Mouse (Mus musculus): Measurements from ENCODE around the gene Cyp2b13. TPM values are rescaled to one million over a fixed set of nuclear protein-coding genes. Genes with fewer than 3 reads are reported as not detected.
"Not testable (repeated sequence)": the region's sequence is repeated elsewhere in the genome, so short reads cannot be mapped to it uniquely, and the experiment has no call there.

The Cyp2b13 gene
- not detected in 2 replicates for total RNA-seq (2014; rRNA removed; ENCODE audit: low replicate concordance)
- not detected in 2 replicates for polyA plus RNA-seq (2015; fragmentation: Nextera tagmentation; extraction: Ambion mirVana)

DNA sequence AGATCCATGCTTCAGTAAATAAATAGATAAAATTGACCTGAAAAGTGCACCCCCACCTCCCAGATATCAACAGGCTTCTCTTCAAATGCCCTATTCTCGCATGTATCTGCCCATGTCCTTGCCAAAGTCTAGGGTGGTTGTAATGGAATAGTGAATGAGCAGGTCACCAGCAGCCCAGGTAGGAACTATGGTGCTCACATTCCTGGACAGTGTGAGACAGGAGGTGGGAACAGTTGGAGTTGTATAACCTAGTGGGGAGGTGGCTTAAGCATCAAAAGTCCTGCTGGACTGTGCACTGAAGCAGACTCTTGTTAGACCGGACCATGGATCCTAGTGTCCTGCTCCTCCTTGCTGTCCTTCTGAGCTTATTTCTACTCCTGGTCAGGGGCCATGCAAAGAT is at the start of gene Cyp2b13:
Gene Cyp2b13, plus strand, starts transcription at position 301 of the 400 bp plus-strand sequence.
- not testable (repeated sequence) for H3K9ac ChIP-seq (replicated peaks; ENCODE audit: low read depth, low read length); H3K36me3 ChIP-seq (replicated peaks; ENCODE audit: control insufficient read depth, insufficient read depth, low read length); ATAC-seq (ENCODE audit: insufficient read depth, low read depth); H3K27me3 ChIP-seq (ENCODE audit: control insufficient read depth, insufficient read depth, low read length); H3K4me1 ChIP-seq (ENCODE audit: control insufficient read depth, insufficient read depth); H3K4me2 ChIP-seq (ENCODE audit: low read depth, low read length); DNase-seq (ENCODE audit: low spot score); H3K9me3 ChIP-seq (replicated peaks; ENCODE audit: control insufficient read depth, low read length); H3K4me3 ChIP-seq (ENCODE audit: low read depth, low read length); H3K27ac ChIP-seq (ENCODE audit: low read depth)
- 55% methylated on average over 1 of the region's 2 CpGs for WGBS

DNA sequence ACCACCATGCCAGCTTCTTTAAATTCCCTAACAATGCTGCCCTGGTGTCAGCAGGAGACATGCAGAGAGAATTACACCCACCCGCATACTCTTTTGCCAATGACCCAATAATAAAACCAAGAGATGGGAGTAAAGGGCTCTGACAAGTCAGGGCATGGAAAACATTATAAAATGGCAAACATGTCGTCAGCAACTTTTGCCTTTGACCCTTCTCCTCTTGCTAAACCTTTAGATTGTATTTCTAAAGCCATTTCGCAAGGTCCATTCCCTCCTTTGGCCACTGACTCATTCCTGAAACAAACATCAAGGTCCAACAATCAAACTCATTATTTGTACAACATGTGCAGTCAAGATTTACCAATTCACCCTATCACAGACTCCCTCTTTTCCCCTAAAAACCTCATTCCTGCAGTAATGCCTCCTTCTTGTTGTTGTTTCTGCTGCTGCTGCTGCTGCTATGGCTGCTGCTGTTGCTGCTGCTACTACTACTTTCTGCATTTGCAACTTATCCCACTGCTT is 41.4 kb upstream of the Cyp2b13 start:
- H3K36me3 ChIP-seq (replicated peaks; ENCODE audit: control insufficient read depth, insufficient read depth, low read length); DNase-seq (ENCODE audit: low spot score); H3K4me3 ChIP-seq (ENCODE audit: low read depth, low read length); H3K9me3 ChIP-seq (replicated peaks; ENCODE audit: control insufficient read depth, low read length); ATAC-seq (ENCODE audit: insufficient read depth, low read depth); H3K9ac ChIP-seq (replicated peaks; ENCODE audit: low read depth, low read length); H3K27me3 ChIP-seq (ENCODE audit: control insufficient read depth, insufficient read depth, low read length); H3K27ac ChIP-seq (ENCODE audit: low read depth); H3K4me2 ChIP-seq (ENCODE audit: low read depth, low read length); H3K4me1 ChIP-seq (ENCODE audit: control insufficient read depth, insufficient read depth): not testable (repeated sequence)
- 63% methylated on average over 1 of the region's 3 CpGs for WGBS

DNA sequence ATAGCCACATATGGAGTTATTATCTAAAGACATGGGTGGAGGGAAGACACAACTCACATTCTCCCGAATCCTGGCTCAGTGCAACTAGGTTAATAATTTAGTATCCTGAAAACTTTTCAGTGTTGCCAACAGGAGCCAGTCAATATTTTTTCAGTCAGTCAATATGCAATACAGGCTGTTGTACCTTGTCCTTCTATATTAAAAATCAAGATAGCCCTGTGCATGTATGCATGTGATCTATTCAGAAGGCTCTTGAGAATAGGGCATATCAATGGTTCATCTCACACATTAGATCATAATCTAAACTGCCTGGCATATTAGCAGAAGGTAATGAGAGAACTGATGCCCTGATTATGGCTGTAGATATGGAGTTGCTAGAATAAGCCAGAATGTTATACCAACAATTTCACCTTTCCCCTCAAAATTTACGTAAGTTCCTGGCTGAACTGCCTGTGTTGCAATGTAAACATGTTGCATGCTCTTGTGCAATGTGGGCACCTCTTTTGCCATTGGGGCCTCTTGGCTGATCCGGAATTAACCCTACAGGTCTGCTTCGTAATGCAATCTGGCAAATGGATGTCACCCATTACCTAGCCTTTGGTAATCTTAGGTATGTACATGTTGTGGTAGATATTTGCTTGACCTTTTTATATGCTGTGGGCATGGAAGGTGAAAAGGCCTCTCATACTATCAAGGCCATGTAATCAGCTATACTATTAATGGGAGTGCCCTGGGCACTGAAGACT is 6.2 kb upstream of the Cyp2b13 start:
- 68% methylated on average over 3 of the region's 4 CpGs for WGBS
- not testable (repeated sequence) for H3K4me1 ChIP-seq (ENCODE audit: control insufficient read depth, insufficient read depth); H3K27me3 ChIP-seq (ENCODE audit: control insufficient read depth, insufficient read depth, low read length); H3K36me3 ChIP-seq (replicated peaks; ENCODE audit: control insufficient read depth, insufficient read depth, low read length); H3K4me3 ChIP-seq (ENCODE audit: low read depth, low read length); H3K9me3 ChIP-seq (replicated peaks; ENCODE audit: control insufficient read depth, low read length); ATAC-seq (ENCODE audit: insufficient read depth, low read depth); DNase-seq (ENCODE audit: low spot score); H3K4me2 ChIP-seq (ENCODE audit: low read depth, low read length); H3K27ac ChIP-seq (ENCODE audit: low read depth); H3K9ac ChIP-seq (replicated peaks; ENCODE audit: low read depth, low read length)

DNA sequence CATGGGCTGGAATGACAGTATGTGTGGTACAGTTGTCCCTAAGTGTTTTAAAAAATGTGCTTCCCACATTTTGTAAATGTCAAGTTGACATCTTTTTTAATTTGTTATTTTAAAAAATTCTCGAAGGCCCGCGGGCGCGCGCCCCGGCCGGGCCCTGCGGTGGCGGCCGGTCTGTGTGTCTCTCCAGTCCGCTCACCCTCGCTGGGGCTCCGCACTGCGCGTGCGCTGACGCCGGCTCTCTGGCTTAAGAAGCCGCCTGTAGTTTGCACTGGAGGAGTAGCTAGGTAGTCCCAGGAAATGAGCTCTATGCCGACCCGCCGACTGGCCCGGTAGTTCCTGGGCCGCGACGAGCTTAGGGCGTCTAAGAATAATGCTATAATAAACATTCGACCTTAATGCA is 10.4 kb downstream of the Cyp2b13 start:
- not testable (repeated sequence) for DNase-seq (ENCODE audit: low spot score); H3K36me3 ChIP-seq (replicated peaks; ENCODE audit: control insufficient read depth, insufficient read depth, low read length); H3K4me2 ChIP-seq (ENCODE audit: low read depth, low read length); H3K27me3 ChIP-seq (ENCODE audit: control insufficient read depth, insufficient read depth, low read length); H3K4me3 ChIP-seq (ENCODE audit: low read depth, low read length); ATAC-seq (ENCODE audit: insufficient read depth, low read depth); H3K9ac ChIP-seq (replicated peaks; ENCODE audit: low read depth, low read length); H3K9me3 ChIP-seq (replicated peaks; ENCODE audit: control insufficient read depth, low read length); H3K4me1 ChIP-seq (ENCODE audit: control insufficient read depth, insufficient read depth); H3K27ac ChIP-seq (ENCODE audit: low read depth)
- WGBS, result 34% methylated on average over 29 of the region's 29 CpGs

DNA sequence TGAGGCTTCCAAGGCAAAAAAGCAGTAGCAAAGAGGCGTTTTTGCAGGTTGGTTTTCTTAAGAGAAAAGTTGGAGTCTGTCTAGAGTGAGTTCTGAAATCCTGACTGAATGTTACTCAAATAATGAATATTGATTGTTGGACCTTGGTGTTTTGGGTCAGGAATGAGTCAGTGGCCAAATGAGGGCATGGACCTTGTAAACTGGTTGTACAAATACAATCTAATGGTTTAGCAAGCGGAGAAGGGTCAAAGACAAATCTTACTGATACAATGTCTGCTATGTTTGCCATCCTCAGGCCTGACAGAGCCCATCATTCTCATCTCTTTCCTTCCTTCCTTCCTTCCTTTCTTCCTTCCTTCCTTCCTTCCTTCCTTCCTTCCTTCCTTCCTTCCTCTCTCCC is 21.3 kb downstream of the Cyp2b13 start:
- Histone ChIP-seq H3K27ac (ENCODE audit: low read depth) (no peak overlapping the region), H3K4me1 (ENCODE audit: control insufficient read depth, insufficient read depth) (no peaks in the 10 kb centered on the region), H3K4me3 (ENCODE audit: low read depth, low read length) (no peak overlapping the region), H3K27me3 (ENCODE audit: control insufficient read depth, insufficient read depth, low read length) (no peaks in the 10 kb centered on the region), H3K36me3 (replicated peaks; ENCODE audit: control insufficient read depth, insufficient read depth, low read length) (no peaks in the 10 kb centered on the region), H3K9me3 (replicated peaks; ENCODE audit: control insufficient read depth, low read length) (no peaks in the 10 kb centered on the region; the same call in 1 of the 2 replicates), H3K4me2 (ENCODE audit: low read depth, low read length) (no peak overlapping the region), H3K9ac (replicated peaks; ENCODE audit: low read depth, low read length) (no peak overlapping the region)
- WGBS, result 40% methylated on average over 2 of the region's 2 CpGs
- ATAC-seq (ENCODE audit: insufficient read depth, low read depth) (no peak), DNase-seq (ENCODE audit: low spot score) (no peak)
- no peak for TF ChIP-seq EP300 (IDR thresholded peaks at IDR 0.05; ENCODE audit: low read depth)
- TF ChIP-seq CTCF (IDR thresholded peaks at IDR 0.05; ENCODE audit: low read depth), result no peak

DNA sequence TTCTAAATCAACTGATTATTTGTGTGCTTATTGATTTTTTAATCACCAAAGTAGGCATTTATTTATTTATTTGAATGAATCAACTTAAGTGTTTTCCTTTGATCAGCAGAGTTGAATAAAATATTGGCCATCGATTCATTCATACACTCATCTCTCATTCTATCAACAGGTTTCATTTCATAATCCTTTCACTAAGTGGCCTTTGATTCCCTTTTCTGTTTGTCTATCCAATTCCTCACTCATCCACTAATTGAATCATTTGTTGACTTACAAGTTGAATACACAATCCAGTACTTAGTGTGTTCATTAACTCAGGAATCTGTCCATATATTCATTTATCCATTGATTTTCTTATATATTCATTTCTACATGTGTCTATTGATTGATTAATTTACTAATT is 26.1 kb downstream of the Cyp2b13 start:
- ATAC-seq (ENCODE audit: insufficient read depth, low read depth), result no peak
- H3K4me2 ChIP-seq (ENCODE audit: low read depth, low read length), result no peak overlapping the region

DNA sequence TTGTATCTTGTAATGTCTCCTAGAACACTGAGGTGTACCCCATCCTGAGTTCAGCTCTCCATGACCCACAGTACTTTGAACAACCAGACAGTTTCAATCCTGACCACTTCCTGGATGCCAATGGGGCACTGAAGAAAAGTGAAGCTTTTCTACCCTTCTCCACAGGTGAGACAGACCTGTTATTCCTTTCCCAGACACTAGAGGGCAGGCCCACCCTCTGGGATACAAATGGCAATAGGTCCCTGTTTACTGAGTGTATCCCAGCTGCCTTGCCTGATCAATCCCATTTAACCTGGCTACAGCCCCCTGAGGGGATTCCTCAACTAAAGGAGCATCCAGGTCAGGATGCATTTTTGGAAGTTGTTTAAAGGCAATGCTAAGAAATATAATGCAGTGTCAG is 27.3 kb downstream of the Cyp2b13 start:
- not testable (repeated sequence) for H3K27ac ChIP-seq (ENCODE audit: low read depth); H3K36me3 ChIP-seq (replicated peaks; ENCODE audit: control insufficient read depth, insufficient read depth, low read length); H3K4me1 ChIP-seq (ENCODE audit: control insufficient read depth, insufficient read depth); H3K9me3 ChIP-seq (replicated peaks; ENCODE audit: control insufficient read depth, low read length); H3K9ac ChIP-seq (replicated peaks; ENCODE audit: low read depth, low read length); H3K4me2 ChIP-seq (ENCODE audit: low read depth, low read length); H3K27me3 ChIP-seq (ENCODE audit: control insufficient read depth, insufficient read depth, low read length); ATAC-seq (ENCODE audit: insufficient read depth, low read depth); H3K4me3 ChIP-seq (ENCODE audit: low read depth, low read length); DNase-seq (ENCODE audit: low spot score)

More for the DNA sequence above, 26.1 kb downstream of the Cyp2b13 start:
- H3K4me3 ChIP-seq (ENCODE audit: low read depth, low read length), result no peak overlapping the region
- no peaks in the 10 kb centered on the region for H3K4me1 ChIP-seq (ENCODE audit: control insufficient read depth, insufficient read depth)
- 81% methylated on average over 1 of the region's 1 CpGs for WGBS
- no peaks in the 10 kb centered on the region; the same call in 1 of the 2 replicates for H3K9me3 ChIP-seq (replicated peaks; ENCODE audit: control insufficient read depth, low read length)
- H3K9ac ChIP-seq (replicated peaks; ENCODE audit: low read depth, low read length), result no peak overlapping the region
- no peak for TF ChIP-seq EP300 (IDR thresholded peaks at IDR 0.05; ENCODE audit: low read depth)
- no peak for TF ChIP-seq CTCF (IDR thresholded peaks at IDR 0.05; ENCODE audit: low read depth)
- H3K36me3 ChIP-seq (replicated peaks; ENCODE audit: control insufficient read depth, insufficient read depth, low read length), result no peaks in the 10 kb centered on the region
- DNase-seq (ENCODE audit: low spot score), result no peak
- H3K27ac ChIP-seq (ENCODE audit: low read depth), result no peak overlapping the region
- H3K27me3 ChIP-seq (ENCODE audit: control insufficient read depth, insufficient read depth, low read length), result no peaks in the 10 kb centered on the region

DNA sequence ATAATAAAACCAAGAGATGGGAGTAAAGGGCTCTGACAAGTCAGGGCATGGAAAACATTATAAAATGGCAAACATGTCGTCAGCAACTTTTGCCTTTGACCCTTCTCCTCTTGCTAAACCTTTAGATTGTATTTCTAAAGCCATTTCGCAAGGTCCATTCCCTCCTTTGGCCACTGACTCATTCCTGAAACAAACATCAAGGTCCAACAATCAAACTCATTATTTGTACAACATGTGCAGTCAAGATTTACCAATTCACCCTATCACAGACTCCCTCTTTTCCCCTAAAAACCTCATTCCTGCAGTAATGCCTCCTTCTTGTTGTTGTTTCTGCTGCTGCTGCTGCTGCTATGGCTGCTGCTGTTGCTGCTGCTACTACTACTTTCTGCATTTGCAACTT is 78.3 kb downstream of the Cyp2b13 start:
- WGBS, result no CpG with 5 or more reads among the region's 2 CpGs
- ATAC-seq (ENCODE audit: insufficient read depth, low read depth), result not testable (repeated sequence)

More for the DNA sequence above, 78.3 kb downstream of the Cyp2b13 start:
- not testable (repeated sequence) for DNase-seq (ENCODE audit: low spot score); H3K36me3 ChIP-seq (replicated peaks; ENCODE audit: control insufficient read depth, insufficient read depth, low read length); H3K4me2 ChIP-seq (ENCODE audit: low read depth, low read length); H3K27ac ChIP-seq (ENCODE audit: low read depth); H3K4me1 ChIP-seq (ENCODE audit: control insufficient read depth, insufficient read depth); H3K9ac ChIP-seq (replicated peaks; ENCODE audit: low read depth, low read length); H3K9me3 ChIP-seq (replicated peaks; ENCODE audit: control insufficient read depth, low read length); H3K27me3 ChIP-seq (ENCODE audit: control insufficient read depth, insufficient read depth, low read length); H3K4me3 ChIP-seq (ENCODE audit: low read depth, low read length)
